Mouse (Mus musculus) olfactory bulb, adult 2 months (tissue): ENCODE measurements around the gene Epb41. TPM values are rescaled to one million over a fixed set of nuclear protein-coding genes. Genes with fewer than 3 reads are reported as not detected.

Source experiments
- H3K27ac ChIP-seq: fragments of 200-500 bp; 2 replicates; pipeline ENCODE4 v1.5.1; 2012; ENCODE audit warnings: low read depth, low read length; ENCODE audit not compliant: insufficient read depth
- H3K4me1 ChIP-seq: fragments of 200-500 bp; 2 replicates; pipeline ENCODE4 v1.6.1; 2012; ENCODE audit warnings: low read length; ENCODE audit not compliant: control insufficient read depth, insufficient read depth
- H3K4me3 ChIP-seq: fragments of 200-500 bp; 2 replicates; pipeline ENCODE4 v1.5.1; 2012; ENCODE audit warnings: mild to moderate bottlenecking, low read depth, low read length, moderate library complexity; ENCODE audit not compliant: insufficient read depth
- CTCF ChIP-seq: fragments of 200-500 bp; IDR thresholded peaks from 2 replicates; pipeline ENCODE4 v1.5.1; 2012; ENCODE audit warnings: low read depth, mild to moderate bottlenecking, low read length, moderate library complexity; ENCODE audit not compliant: insufficient read depth
- POLR2A ChIP-seq: fragments of 200-500 bp; IDR thresholded peaks from 2 replicates; pipeline ENCODE4 v1.6.1; 2012; ENCODE audit warnings: mild to moderate bottlenecking, low read depth, low read length, moderate library complexity; ENCODE audit not compliant: insufficient read depth
- WGBS: fragments of 180-500 bp; shearing (Covaris S2); methylation state at CpG from one replicate; pipeline ENCODE4 v1.1.7; 2018; 5-methylcytosine and 5-hydroxymethylcytosine counted together
- polyA plus RNA-seq: library from polyadenylated mRNA; stranded (reverse); fragments of >200 nt; gene quantifications from 2 replicates; pipeline ENCODE4 v1.2.4, GENCODE M21; 2012; ENCODE audit warnings: low replicate concordance; ENCODE audit not compliant: missing spikeins, insufficient read depth, insufficient read length

The Epb41 gene
- polyA plus RNA-seq, 1 experiment, result 382 TPM

- TF ChIP-seq CTCF (no peak), POLR2A (no peak)
- H3K4me3 ChIP-seq, result no peak overlapping the region
- no peaks in the 10 kb centered on the region for H3K4me1 ChIP-seq
- H3K27ac ChIP-seq, result no peak overlapping the region
- 87% methylated on average over 7 of the region's 7 CpGs for WGBS
These were observed 104.8 kb downstream of the Epb41 start for GRCm38 (mm10) chr4:131970244-131970853.

- TF ChIP-seq POLR2A (no peak), CTCF (no peak)
- WGBS, result 94% methylated on average over 2 of the region's 2 CpGs
- Histone ChIP-seq H3K4me3 (no peak overlapping the region), H3K4me1 (no peaks in the 10 kb centered on the region), H3K27ac (no peak overlapping the region)
These were observed 106.2 kb downstream of the Epb41 start for GRCm38 (mm10) chr4:131968873-131969272.

- WGBS, result 91% methylated on average over 3 of the region's 3 CpGs
- Histone ChIP-seq H3K4me3 (no peak overlapping the region), H3K4me1 (no peaks in the 10 kb centered on the region), H3K27ac (no peak overlapping the region)
- TF ChIP-seq CTCF, result no peak
- TF ChIP-seq POLR2A, result no peak
These were observed 118.0 kb downstream of the Epb41 start for GRCm38 (mm10) chr4:131957161-131957560.

GRCm38 (mm10) chr4:131950657-131951056 is 124.5 kb downstream of the Epb41 start:
- Histone ChIP-seq H3K27ac (no peak overlapping the region), H3K4me3 (no peak overlapping the region), H3K4me1 (no peaks in the 10 kb centered on the region)
- WGBS, result 78% methylated on average over 8 of the region's 8 CpGs
- no peak for TF ChIP-seq POLR2A
- no peak for TF ChIP-seq CTCF

- H3K4me3 ChIP-seq, result no peak overlapping the region
- TF ChIP-seq CTCF (no peak), POLR2A (no peak)
- WGBS, result 73% methylated on average over 5 of the region's 5 CpGs
- H3K4me1 ChIP-seq, result no peaks in the 10 kb centered on the region
- no peak overlapping the region for H3K27ac ChIP-seq
These were observed 125.2 kb downstream of the Epb41 start for GRCm38 (mm10) chr4:131949903-131950302.

GRCm38 (mm10) chr4:131947848-131948247 is 127.3 kb downstream of the Epb41 start:
- TF ChIP-seq CTCF (no peak), POLR2A (no peak)
- H3K4me3 ChIP-seq, result no peak overlapping the region
- no peaks in the 10 kb centered on the region for H3K4me1 ChIP-seq
- no peak overlapping the region for H3K27ac ChIP-seq
- WGBS, result 90% methylated on average over 11 of the region's 11 CpGs

- 96% methylated on average over 4 of the region's 4 CpGs for WGBS
- TF ChIP-seq POLR2A, result no peak
- TF ChIP-seq CTCF, result no peak
- Histone ChIP-seq H3K27ac (no peak overlapping the region), H3K4me1 (no peaks in the 10 kb centered on the region), H3K4me3 (no peak overlapping the region)
These were observed 134.3 kb downstream of the Epb41 start for GRCm38 (mm10) chr4:131940846-131941245.

DNA sequence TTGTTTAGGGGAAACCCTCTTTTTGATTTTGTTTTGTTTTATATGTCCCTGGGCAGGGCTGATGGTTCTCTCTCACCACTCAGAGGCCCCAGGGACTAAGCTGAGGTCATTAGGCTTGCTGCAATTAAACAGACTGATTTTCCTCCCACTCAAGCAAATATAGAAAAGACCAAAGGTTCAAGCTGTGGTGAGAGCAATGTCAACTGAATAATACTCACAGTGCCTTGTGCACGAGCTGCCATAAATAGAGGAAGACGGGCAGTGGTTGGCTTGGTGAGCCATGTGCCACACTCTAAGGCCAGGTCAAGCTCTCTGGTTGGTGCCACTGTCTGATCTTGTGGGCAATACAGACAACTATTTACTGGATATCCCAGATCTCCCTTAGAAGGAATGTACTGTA is 135.7 kb downstream of the Epb41 start:
- no peaks in the 10 kb centered on the region for H3K4me1 ChIP-seq
- TF ChIP-seq CTCF, result no peak
- TF ChIP-seq POLR2A, result no peak
- H3K27ac ChIP-seq, result no peak overlapping the region
- WGBS, result 79% methylated on average over 2 of the region's 2 CpGs
- no peak overlapping the region for H3K4me3 ChIP-seq

DNA sequence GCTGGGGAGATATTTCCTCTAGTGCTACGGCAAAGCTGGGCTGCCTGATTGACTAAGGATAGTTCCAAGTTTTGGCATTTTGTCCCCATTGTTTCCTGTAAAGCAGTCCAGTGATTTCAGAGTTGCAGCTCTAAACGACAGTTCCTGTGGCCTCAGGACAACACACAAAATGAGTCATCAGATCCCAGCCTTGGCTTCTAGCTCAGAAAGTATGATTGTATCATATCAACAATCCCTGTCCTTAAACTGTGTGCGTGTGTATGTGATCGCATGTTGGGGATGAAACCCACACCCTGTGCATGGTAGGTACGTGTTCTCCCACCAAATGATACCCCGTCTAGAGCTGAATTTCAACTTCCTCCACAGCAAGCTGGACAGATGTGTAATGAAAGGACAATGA is 146.0 kb downstream of the Epb41 start:
- WGBS, result 87% methylated on average over 6 of the region's 6 CpGs
- Histone ChIP-seq H3K27ac (no peak overlapping the region), H3K4me1 (0 out of 2 replicates have a peak, but pooled peaks cover 8% of the 10 kb centered on the region), H3K4me3 (no peak overlapping the region)
- no peak for TF ChIP-seq CTCF
- TF ChIP-seq POLR2A, result no peak
